Mouse (Mus musculus): Measurements from ENCODE around the gene Lrfn3. TPM values are rescaled to one million over a fixed set of nuclear protein-coding genes. Genes with fewer than 3 reads are reported as not detected.

Gene Lrfn3
- polyA plus RNA-seq (2012; rRNA removed), result 2.6 and 3.8 TPM in 2 replicates

DNA sequence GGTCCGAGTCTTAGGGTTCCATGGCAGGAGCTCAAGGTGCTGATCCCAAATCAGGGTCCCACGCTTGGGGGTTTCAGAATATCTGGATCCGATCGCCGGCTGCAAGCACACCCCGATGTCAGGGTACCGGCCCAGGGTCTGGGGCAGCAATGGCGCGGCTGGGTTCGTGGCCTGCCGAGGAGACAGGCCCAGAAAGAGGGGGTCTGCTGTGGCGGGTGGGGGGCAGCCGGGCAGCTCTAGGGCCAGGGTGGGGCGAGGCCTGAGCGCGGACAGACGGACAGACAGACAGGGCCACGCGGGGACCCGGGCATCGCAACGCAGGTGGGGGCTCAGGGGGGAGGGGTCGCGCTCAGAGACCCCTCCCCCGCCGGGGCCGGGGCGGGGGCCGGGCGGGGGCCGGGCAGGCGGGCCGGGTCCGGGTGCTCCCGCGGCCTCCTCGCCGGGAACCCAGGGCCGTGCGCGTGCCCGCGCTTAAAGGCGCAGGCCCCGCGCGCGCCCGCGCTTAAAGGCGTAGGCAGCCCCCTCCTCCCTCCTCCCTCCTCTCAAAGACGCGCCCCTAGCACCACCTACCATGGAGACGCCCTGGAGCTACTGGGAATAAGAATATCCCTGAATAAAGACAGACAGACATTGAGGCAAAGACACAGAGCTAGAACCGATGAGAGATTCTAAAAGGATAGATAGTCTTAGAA is at the start of gene Lrfn3:
TSS of gene Lrfn3 (minus strand) at position 121 of the 692 bp plus-strand sequence.
- no peak for DNase-seq (ENCODE audit: low read depth)

DNA sequence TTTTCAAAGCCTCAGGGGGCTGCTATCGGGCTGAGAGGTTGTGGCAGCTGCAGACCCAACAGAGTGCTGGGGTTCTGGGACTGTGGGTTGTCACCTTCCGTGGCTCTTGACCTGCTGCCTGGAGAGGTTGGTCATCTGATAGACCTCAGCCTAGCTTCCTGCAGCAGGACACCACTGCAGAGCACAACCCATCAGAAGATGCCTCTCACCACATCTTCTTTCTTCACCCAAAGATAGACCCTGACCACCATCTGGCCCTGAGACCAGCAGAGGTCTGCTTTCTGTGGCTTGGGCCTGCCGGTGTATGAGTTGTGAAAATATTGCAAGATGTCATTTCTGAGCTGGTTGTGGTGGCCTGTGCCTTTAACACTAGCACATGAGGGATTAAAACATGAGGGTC is 48.5 kb upstream of the Lrfn3 start:
- no peak for DNase-seq (ENCODE audit: low read depth)

DNA sequence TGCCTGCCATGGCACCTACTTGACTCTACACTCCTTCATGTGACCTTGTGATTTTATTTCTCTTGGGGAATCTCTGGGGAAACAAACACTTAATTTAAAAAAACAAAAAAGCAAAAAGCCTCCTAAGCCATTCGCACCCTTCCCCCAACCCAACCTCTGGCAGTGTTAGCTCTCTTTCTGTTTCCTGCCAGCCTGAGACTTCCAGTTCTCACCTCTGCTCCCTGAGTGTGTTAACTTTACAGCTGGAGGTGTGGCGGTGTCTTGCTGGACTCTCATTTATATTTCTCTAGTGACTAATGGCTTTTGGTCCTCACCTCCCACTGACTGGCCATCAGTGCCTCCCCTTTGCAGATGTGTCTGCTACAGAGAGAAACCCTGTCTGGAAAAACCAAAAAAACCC is 47.2 kb upstream of the Lrfn3 start:
- DNase-seq (ENCODE audit: low read depth), result no peak

DNA sequence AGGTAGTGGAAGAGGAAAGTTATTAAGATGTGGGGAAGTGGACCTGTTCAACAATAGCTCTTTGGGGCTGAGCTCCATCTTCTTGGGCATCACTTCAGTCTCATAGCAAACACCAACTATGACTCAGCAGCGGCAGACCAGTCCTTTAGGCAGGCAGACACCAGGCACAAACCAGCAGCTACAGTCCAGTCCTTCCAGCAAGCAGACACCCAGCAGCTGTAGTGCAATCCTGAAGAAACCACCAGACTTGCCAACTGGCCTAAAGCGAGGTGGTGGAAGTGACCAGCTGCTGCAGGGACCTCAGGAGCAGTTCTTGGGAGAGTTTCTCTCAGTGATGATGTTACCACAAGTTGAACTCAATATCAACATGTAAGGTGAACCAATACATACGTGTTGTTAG is 46.1 kb upstream of the Lrfn3 start:
- no peak for DNase-seq (ENCODE audit: low read depth)

DNA sequence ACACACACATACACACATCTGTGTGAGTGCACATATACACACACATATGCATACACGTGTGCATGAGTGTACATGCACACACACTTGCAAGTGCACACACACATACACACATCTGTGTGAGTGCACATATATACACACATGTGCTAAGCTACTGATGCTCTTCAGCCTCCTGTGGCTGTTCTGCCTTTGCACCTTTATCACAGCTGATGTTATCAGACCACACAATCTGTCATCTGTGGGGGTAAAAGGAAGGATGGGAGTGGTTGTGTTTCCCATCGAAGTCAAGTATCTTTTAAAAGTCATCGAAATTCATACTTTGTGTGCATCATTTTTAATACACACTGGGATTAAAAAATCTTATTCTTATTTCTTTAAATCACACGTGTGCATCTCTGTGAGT is 39.8 kb upstream of the Lrfn3 start:
- no peak for DNase-seq (ENCODE audit: low read depth)

DNA sequence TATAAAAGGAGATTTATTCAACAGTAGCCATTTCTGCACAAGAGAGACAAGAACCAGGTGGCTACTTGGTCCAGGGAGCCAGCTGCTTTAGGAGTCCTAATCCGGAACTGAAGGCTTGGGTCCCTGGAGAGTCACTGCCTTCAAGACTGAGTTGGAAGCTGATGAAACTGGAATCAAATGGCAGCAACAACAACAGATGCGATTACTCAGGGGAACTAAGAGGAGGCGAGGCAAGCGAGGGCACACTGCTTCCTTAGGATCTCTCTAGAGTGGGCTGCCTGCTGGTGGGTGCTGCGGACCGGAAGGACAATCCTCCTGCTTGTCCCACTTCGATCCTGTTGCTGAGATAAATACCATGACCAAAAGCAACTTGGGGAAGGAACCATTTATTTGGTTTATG is 37.1 kb upstream of the Lrfn3 start:
- no peak for DNase-seq (ENCODE audit: low read depth)

DNA sequence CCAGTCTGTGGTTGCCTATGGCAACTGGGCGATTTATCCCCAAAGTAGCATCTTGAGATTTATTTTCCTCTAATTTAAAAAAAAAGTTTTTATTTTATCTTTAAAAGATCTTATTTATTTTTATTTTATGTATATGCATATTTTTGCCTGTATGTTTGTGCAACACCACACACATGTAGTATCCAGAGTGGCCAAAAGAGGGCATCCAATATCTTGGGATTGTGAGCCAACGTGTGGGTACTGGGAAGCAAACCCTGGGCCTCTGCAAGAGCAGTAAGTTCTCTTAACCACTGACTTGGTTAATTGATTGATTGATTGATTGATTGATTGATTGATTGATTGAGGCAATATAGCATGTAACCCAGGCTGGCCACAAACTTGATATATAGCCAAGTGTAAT is 32.3 kb upstream of the Lrfn3 start:
- no peak for DNase-seq (ENCODE audit: low read depth)

DNA sequence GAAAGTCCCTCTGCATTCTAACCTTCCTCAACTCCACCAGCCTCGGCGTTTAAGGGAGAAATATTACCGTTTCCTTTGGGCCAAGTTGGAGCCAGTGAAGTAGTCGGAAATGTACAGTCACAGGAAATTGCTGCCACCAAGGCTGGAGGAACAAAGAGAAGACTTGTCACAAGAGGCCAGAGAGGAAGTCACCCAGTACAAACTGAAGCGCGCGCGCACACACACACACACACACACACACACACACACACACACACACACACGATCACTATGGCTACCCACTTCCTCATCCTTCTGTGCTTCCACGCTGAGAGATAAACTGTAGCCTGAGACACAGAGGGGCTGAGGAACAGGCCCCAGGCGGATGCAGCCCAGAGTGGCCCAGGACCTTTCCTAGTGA is 31.8 kb upstream of the Lrfn3 start:
- no peak for DNase-seq (ENCODE audit: low read depth)

DNA sequence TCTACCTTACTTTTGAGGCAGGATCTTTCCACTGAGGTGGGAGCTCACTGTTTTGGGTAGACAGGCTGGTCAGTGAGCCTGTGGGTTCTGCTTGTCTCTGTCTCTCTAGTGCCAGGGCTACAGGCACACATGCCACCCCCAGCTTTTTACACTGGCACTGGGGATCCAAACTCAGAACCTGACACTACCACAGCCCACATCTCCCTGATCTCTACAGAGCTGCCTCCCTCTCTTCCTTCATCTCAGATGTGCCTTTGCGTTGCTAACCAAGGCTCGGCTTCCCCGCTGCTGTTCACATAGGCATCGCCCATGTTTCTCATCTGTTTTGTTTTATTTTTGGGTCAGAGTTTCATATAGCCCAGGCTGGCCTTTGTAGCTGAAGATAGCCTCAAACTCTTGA is 31.1 kb upstream of the Lrfn3 start:
- no peak for DNase-seq (ENCODE audit: low read depth)

DNA sequence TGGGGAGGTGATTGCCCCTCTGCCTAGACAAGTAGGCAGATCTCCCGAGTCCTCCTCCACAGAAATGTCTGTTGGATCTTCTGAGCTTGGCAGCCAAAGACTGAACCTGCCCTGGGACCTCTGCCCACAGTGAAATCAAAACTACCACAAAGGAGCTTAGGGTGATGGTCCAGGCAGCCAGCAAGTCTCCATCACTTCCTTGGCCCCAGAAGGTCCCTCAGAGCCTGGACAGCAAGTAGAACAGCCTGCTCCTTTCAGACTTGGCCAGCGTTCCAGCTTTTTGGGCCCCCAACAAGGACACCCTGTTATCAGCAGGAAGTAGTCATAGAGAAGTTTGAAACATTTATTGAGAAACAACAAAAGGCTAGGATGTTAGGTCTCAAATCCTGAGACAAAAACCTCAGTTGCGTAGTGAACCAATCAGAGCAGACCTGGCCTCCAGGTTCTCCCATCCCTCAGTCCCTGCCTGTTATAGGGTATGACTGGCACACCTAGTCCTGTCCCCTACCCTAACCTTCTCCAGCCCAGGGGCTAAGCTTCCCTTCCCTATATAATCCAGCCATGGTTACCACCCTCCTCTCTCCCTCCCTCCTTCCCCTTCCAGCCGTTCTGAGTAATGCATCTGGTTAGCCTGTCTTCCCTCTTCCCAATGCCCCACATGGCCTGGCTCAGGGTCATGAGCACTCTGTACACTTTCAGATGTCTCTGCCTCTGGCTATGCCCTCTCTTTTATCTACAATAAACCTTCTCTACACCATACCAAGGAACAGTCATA is 30.4 kb upstream of the Lrfn3 start:
- no peak for DNase-seq (ENCODE audit: low read depth)

DNA sequence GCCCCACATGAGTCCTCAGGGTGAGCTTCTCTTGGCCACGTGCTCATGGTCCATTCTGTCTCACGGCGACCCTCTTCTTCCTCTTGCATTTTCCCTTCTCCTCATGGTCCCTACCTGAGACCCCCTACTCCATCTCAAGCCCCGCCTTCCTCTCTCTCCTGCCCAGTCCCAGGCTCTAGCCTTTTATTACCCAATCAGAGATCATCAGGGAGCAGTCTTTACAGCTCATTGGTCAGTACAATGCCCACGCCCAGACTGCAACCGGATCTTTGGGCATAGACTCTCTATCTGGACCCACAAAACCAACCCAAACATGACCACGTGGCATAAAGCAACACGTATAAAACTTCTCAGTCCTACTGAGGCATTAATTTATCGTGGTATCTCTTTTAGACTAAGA is 21.5 kb upstream of the Lrfn3 start:
- no peak for DNase-seq (ENCODE audit: low read depth)

DNA sequence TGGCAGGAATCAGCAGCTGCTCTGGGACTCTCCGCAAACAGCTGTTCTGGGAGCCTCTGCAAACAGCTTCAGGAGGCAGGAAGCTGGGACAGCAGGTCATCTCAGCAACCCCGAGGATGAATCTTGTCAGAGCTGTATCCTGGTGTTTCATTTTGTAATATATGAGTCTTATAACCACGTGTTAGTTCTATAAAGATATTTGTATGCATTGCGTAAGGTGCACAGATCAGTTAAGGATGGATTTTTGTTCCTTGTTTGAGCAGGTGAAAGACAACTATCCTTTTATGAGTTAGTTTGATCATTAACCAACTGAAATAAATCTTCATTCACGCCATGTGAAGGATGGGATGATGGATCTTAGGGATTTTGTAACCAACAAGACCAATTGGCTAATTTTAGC is 17.5 kb upstream of the Lrfn3 start:
- peak; percentile 10 for DNase-seq (ENCODE audit: low read depth)

DNA sequence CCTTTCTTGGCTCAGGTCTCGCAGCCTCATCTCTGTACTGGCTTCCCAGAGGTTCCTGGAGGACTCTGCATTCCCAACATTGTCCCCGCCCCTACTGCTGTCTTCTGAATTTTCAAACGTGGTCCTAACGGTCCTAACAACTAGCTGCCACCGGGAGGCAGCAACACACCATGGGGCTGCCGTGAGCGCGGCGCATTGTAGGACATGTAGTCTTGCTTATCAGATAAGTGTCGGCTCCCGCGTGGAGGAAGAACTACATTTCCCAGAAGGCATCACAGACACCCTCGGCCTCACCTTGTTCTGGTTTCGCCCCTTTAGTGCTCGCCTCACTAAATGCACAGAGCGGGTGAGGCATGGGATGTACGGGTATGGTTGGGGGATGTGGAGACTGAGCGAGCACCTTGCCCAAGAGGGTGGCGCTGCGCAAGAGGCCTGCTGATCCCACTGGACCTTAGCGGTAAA is 11.0 kb upstream of the Lrfn3 start:
- peak; percentile 79 for DNase-seq (ENCODE audit: low read depth)

DNA sequence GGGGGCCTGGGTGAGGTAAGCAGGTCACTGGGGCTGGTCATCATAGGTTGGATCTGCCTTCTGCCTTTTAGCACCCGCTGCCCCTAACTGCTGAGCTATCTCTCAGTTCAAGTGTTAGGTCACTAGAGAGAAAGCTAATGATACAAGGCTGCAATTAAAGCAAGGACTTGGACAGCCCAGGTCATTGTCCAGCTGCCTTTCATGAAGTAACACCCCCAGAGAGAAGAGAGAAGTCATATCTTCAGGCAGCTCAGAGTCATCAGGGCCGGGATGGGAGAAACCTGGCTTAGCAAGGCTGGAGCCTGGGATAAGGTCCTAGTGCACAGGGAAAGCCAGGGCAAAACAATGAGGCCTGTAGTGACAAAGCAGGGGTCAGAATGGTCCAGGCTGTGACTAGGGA is 4.9 kb upstream of the Lrfn3 start:
- DNase-seq (ENCODE audit: low read depth), result no peak

DNA sequence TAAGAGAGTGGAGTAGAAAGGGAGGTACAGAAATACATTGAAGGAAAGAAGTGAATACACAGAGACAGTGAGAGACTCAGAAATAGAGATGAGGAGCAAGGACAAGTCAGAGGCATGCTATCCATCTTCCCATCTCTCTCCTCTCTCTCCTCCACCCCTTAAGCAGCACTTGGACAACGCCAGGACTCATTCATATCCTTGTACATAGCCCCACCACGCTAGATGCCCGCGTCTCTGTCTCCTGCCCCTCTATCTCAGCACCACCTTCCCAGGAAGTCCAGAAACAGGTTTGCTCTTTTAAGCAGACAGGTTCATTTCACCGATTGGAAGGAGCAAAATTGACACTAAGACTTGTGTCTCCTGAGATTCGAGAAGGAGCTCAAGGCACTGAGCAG is 769 bp upstream of the Lrfn3 start:
- DNase-seq (ENCODE audit: low read depth), result no peak

DNA sequence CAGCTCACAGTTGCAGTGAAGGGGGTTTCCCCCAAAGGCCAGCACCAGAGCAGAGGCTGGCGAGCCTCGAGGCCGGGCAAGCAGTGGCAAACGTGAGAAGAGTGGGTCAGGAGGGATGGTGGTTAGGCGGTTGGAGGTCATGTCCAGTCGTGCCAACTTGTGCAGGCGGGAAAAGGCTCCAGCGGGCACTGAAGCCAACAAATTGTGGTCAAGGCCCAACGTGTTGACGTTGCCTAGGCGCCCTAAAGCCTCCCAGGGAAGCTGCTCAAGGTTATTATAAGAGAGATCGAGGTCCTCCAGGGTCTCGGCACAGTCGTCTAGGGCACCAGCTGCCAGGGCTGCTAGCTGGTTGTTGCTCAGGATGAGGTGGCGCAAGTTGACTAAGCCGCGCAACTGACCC is 2.5 kb downstream of the Lrfn3 start:
- no peak for DNase-seq (ENCODE audit: low read depth)

DNA sequence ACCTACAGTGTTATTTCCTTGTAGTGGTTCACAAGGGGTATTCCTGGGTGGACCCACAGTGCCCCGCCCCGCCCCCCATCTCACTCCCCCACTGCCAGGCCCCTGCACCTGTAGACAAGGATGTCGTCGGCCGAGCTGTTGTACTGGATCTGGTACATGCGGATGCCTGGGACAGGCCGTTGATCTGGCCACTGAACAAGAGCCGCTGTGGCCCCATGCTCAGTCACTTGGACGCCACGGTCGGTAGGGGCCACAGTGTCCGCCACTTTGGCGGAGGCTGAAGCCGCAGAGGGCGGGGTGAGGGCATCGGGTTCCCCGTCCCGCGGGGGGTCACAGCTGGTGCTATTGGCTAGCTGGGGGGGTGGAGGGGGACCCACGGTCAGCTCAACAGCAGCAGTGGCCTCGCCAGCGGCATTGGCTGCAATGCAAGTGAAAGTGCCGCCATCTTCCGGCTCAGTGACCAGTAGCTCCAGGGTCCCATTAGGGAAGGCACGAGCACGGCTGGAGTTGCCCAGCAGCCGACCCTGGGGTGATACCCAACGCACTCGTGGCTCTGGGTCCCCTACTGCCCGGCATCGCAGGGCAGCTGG is 3.2 kb downstream of the Lrfn3 start:
- no peak for DNase-seq (ENCODE audit: low read depth)

DNA sequence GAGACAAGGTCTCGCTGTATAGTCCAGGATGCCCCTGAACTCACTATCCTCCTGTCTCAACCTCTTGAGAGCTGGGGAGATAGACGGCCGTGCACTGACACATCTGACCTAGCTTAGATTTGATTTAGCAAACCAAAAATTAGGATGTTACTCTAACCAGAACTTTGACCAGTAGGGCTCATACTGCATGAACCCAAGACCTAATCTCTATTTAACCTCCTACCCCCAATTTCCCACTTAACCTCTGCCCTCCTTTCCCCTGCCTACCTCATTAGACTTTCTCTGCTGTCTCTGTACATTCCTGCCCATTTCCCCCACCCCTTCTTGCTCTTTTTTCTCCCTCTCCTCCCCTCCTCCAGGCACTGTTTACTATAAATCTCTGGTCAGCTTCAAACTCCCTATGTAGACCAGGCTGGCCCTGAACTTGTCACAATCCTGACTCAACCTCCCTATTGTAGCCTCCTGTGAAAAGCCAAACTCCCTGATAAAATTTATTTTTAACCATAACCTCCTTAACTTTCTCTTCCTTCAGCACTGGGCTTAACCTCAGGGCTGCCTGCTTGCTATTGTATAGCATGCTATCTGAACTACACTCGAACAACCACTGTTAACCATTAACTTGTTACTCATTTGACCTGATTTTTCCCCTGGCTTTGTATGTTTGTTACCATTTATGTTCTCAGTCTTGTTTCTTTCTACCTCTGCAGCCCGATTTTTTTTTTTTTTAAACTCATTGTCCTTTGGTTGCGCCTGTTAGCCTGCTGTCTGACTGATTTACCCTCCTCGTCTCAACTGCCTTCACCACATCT is 4.0 kb downstream of the Lrfn3 start:
- DNase-seq (ENCODE audit: low read depth), result no peak

DNA sequence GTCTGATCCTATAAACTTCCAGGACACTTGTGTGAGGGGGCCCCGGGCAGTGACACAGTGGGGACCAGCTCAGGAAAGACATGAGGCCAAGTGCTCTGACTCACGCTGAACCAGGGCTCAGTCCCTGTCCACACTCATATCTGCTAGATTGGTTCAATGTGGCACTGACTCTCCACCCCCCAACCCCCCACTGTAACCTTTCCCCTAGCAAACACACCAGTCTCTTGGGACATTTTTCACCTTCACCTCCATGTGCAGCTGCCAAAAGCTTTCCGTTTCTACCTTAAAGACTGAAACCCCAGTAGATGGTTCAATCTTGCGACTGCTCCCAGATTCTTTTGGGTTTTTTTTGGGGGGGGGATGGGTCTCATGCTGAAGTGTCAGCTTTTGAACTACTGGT is 8.5 kb downstream of the Lrfn3 start:
- no peak for DNase-seq (ENCODE audit: low read depth)

DNA sequence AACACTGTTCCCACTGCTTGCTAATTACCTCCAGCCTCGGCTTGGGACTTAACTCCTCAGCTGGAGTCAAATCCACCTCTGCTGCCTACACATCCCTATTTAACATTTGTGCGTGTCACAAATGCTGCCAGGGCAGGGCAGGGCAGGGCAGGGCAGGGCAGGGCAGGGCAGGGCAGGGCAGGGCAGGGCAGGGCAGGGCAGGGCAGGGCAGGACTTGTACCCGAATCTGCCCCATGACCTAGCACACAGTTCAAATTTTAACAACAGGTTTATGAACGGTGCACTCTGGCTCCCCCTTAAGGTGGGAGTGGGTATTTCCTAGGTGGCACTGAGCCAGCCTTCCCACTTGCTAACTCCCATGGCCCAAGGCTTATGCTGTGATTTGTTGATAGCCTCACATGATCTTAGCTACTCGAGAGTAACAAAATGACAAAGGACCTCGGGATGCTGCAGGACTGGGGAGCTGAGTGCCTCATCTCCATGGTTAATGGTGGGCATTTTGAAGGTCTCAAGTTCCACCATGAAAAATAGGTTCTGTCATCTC is 9.2 kb downstream of the Lrfn3 start:
- no peak for DNase-seq (ENCODE audit: low read depth)

DNA sequence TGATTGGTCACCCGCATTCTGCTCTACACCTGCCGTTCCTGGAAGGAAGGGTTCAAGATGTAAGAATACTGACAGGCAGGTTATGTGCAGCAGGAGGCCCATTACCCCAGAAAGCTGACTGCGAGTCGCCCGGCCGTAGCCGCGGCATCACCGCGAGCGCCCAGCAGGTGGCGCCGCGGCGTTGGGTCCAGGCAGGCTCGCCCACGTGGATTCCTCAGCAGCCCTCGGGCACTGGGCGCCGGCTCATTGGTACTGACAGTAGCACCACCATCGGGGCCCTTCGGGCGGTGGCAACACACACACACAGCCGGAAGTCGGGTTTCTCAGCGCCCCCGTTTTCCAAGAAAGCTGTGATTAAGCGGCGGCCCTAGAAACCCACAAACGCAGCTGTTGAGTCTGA is 14.7 kb downstream of the Lrfn3 start:
- no peak for DNase-seq (ENCODE audit: low read depth)
